9 mouse cellular contexts compared by ENCODE assay signal in genomic region chr11:117479746-117480145, GRCm38 (mm10). TPM values are rescaled to one million over a fixed set of nuclear protein-coding genes. Genes with fewer than 3 reads are reported as not detected.
DNase-seq lines count a peak whose midpoint lies in the region; ATAC-seq and TF ChIP-seq lines count a peak whose summit lies in the region.
"Had no signal": no experiment of that assay in that cellular context is flagged by ENCODE, and none has a peak within 500 bp of the region (broad histone marks: within the 10 kb centered on the region; RNA-seq: fewer than 3 reads in every experiment).

No protein-coding gene starts in this region.

- TF ChIP-seq POLR2A in lung, adult 2 months (IDR thresholded peaks at IDR 0.05; ENCODE audit: borderline replicate concordance, extremely low read depth, low read depth, low read length) = no peak

- H3K36me3 ChIP-seq in heart, embryonic 12.5 days = no peaks in the 10 kb centered on the region
- no peaks in the 10 kb centered on the region for H3K36me3 ChIP-seq in limb, embryonic 15.5 days

- H3K4me1 ChIP-seq in heart, embryonic 12.5 days (replicated peaks) = peaks cover 27% of the 10 kb centered on the region
- peaks cover 49% of the 10 kb centered on the region for H3K4me1 ChIP-seq in limb, embryonic 15.5 days
- H3K4me1 ChIP-seq in lung, adult 2 months (ENCODE audit: control insufficient read depth, insufficient read depth, low read length) = peaks cover 4% of the 10 kb centered on the region; the same call in 1 of the 2 replicates

- H3K9ac ChIP-seq in heart, embryonic 12.5 days = no peak overlapping the region
- 0 out of 2 replicates have a peak overlapping the region, but pooled peaks have one; percentile 1 for H3K9ac ChIP-seq in limb, embryonic 15.5 days

- H3K4me2 ChIP-seq in heart, embryonic 12.5 days = peak overlapping the region; percentile 38
- peak overlapping the region; percentile 24 for H3K4me2 ChIP-seq in limb, embryonic 15.5 days

- peak; percentile 29 for DNase-seq in MN1 (ENCODE audit: low spot score)
- peak; percentile 68 for DNase-seq in cerebellum, adult 9-11 months
- DNase-seq in lung, postnatal 36 days = no peak
- DNase-seq in lung, adult 2 months = no peak
- DNase-seq in adrenal gland, postnatal 36 days = no peak
- DNase-seq in frontal cortex, adult 2 months (ENCODE audit: extremely low spot score in 1 of 2, low spot score in 1 of 2) = no peak

- 40% methylated on average over 12 of the region's 12 CpGs for WGBS in heart, embryonic 12.5 days
- 35% methylated on average over 12 of the region's 12 CpGs for WGBS in limb, embryonic 15.5 days
- WGBS in lung, adult 2 months = 48% methylated on average over 12 of the region's 12 CpGs

- no peak for TF ChIP-seq CTCF in lung, adult 2 months (IDR thresholded peaks at IDR 0.05; ENCODE audit: insufficient read depth, low read length)

- H3K4me3 ChIP-seq in heart, embryonic 12.5 days = no peak overlapping the region
- H3K4me3 ChIP-seq in limb, embryonic 15.5 days = no peak overlapping the region
- no peak overlapping the region for H3K4me3 ChIP-seq in lung, adult 2 months (replicated peaks; ENCODE audit: extremely low read depth, low read depth, low read length)

- H3K27me3 ChIP-seq in heart, embryonic 12.5 days (replicated peaks) = peaks cover 16% of the 10 kb centered on the region; the same call in 1 of the 2 replicates
- no peaks in the 10 kb centered on the region for H3K27me3 ChIP-seq in limb, embryonic 15.5 days

- peak overlapping the region; percentile 30 for H3K27ac ChIP-seq in heart, embryonic 12.5 days (ENCODE audit: poor library complexity, severe bottlenecking)
- peak overlapping the region; percentile 90 for H3K27ac ChIP-seq in limb, embryonic 15.5 days
- H3K27ac ChIP-seq: macrophage had no signal

- ATAC-seq in heart, embryonic 12.5 days (ENCODE audit: insufficient number of reproducible peaks, low FRiP score) = no peak
- ATAC-seq in limb, embryonic 15.5 days (ENCODE audit: insufficient number of reproducible peaks, low FRiP score, low TSS enrichment, low read depth) = no peak; the same call in 1 of the 2 replicates

- H3K9me3 ChIP-seq in heart, embryonic 12.5 days (replicated peaks) = peaks cover 8% of the 10 kb centered on the region; the same call in 1 of the 2 replicates
- H3K9me3 ChIP-seq in limb, embryonic 15.5 days = no peaks in the 10 kb centered on the region

RNA-seq across cellular contexts. Expression of gene Gm11733, which starts 4.4 kb away (rescaled TPM):
- not detected in 2 replicates for polyA plus RNA-seq in heart, embryonic 12.5 days (2016; fragmentation: Nextera tagmentation; extraction: Ambion mirVana)
- polyA plus RNA-seq in limb, embryonic 15.5 days (2015; fragmentation: Nextera tagmentation; extraction: Ambion mirVana) = 0.06 TPM in 1 of 2 replicates, not detected in the other
- polyA plus RNA-seq in lung, adult 2 months (2012; rRNA removed) = not detected in 2 replicates
- not detected for total RNA-seq in adrenal gland, postnatal 36 days (2021)
- 0.25 and 0.34 TPM in 2 replicates for polyA plus RNA-seq in frontal cortex, adult 2 months (2012; rRNA removed)
- polyA plus RNA-seq: macrophage had no signal

Comparison
In these comparisons a context has a peak if more than half of its experiments do, and no peak if none do; other contexts are left out.
1. DNase-seq: peak in MN1 (single experiment) and cerebellum, adult 9-11 months (single experiment); none in lung, postnatal 36 days (single experiment), lung, adult 2 months (single experiment), adrenal gland, postnatal 36 days (0 of 2) and frontal cortex, adult 2 months (0 of 2).